Mouse (Mus musculus) cerebellum, adult (tissue): Measurements from ENCODE around the gene Pard6a.

Experiments used
- ATAC-seq: cut with Nextera tagmentation; 2 replicates; pipeline ENCODE4 v1.9.2; 2017; ENCODE audit warnings: mild to moderate bottlenecking, moderate library complexity, mixed read lengths; ENCODE audit not compliant: insufficient number of reproducible peaks, low FRiP score, low TSS enrichment

The Pard6a gene

GRCm38 (mm10) chr8:105739216-105739615 is 38.3 kb downstream of the Pard6a start:
- ATAC-seq = no peak

- ATAC-seq = no peak
Measured at GRCm38 (mm10) chr8:105743301-105743700, 42.4 kb downstream of the Pard6a start.

GRCm38 (mm10) chr8:105750606-105751005 is 49.7 kb downstream of the Pard6a start:
- ATAC-seq = peak; percentile 40; the same call in 1 of the 2 replicates
